Mouse (Mus musculus) kidney, embryonic 14.5 days (tissue): Measurements from ENCODE around the gene Psmg4. TPM values are rescaled to one million over a fixed set of nuclear protein-coding genes. Genes with fewer than 3 reads are reported as not detected.

Source experiments
- ATAC-seq: fragments of 200-750 bp; cut with Nextera tagmentation; 2 replicates; pipeline ENCODE4 v1.8.0; 2017; ENCODE audit warnings: moderate number of reproducible peaks, mild to moderate bottlenecking, moderate TSS enrichment, moderate library complexity; ENCODE audit not compliant: low FRiP score, low TSS enrichment
- H3K27ac ChIP-seq: fragments of 300-500 bp; sonication (generic); 2 replicates; pipeline ENCODE4 v1.5.1; 2014; ENCODE audit warnings: low read depth, mild to moderate bottlenecking, low read length, moderate library complexity, mixed read lengths
- H3K27me3 ChIP-seq: fragments of 300-500 bp; sonication (generic); 2 replicates; pipeline ENCODE4 v1.6.1; 2014; ENCODE audit warnings: mild to moderate bottlenecking, low read length; ENCODE audit not compliant: control insufficient read depth, insufficient read depth
- H3K36me3 ChIP-seq: fragments of 300-500 bp; sonication (generic); 2 replicates; pipeline ENCODE4 v1.6.1; 2014; ENCODE audit warnings: low read length, mixed read lengths; ENCODE audit not compliant: control insufficient read depth, insufficient read depth
- H3K4me1 ChIP-seq: fragments of 300-500 bp; sonication (generic); 2 replicates; pipeline ENCODE4 v1.6.1; 2014; ENCODE audit warnings: low read length, mixed read lengths; ENCODE audit not compliant: control insufficient read depth, insufficient read depth
- H3K4me2 ChIP-seq: fragments of 300-500 bp; sonication (generic); replicated peaks from 2 replicates; pipeline ENCODE4 v1.6.1; 2014; ENCODE audit warnings: low read depth, mild to moderate bottlenecking, low read length
- H3K4me3 ChIP-seq: fragments of 300-500 bp; sonication (generic); 2 replicates; pipeline ENCODE4 v1.5.1; 2014; ENCODE audit warnings: mild to moderate bottlenecking, low read length
- H3K9ac ChIP-seq: fragments of 300-500 bp; sonication (generic); 2 replicates; pipeline ENCODE4 v1.6.1; 2014; ENCODE audit warnings: low read depth, mild to moderate bottlenecking, low read length, moderate library complexity
- H3K9me3 ChIP-seq: fragments of 300-500 bp; sonication (generic); 2 replicates; pipeline ENCODE4 v1.6.1; 2016; ENCODE audit warnings: low read length; ENCODE audit not compliant: control insufficient read depth
- WGBS: fragments of 180-500 bp; shearing (Covaris S2); extraction: QIAGEN DNeasy Blood & Tissue Kit; methylation state at CpG from one replicate; pipeline ENCODE4 v1.1.7; 2014; 5-methylcytosine and 5-hydroxymethylcytosine counted together
- polyA plus RNA-seq: library from polyadenylated mRNA; unstranded; fragments of >200 nt; fragmentation: Nextera tagmentation; extraction: Ambion mirVana; gene quantifications from 2 replicates; pipeline ENCODE4 v1.2.1, GENCODE M21; 2014

Gene Psmg4
- polyA plus RNA-seq, 1 experiment from 2014 or later, result 84.6 TPM

- Histone ChIP-seq H3K9ac (no peak overlapping the region), H3K4me3 (no peak overlapping the region), H3K27me3 (no peaks in the 10 kb centered on the region), H3K36me3 (no peaks in the 10 kb centered on the region), H3K4me2 (no peak overlapping the region), H3K27ac (no peak overlapping the region), H3K9me3 (no peaks in the 10 kb centered on the region), H3K4me1 (peaks cover 15% of the 10 kb centered on the region; the same call in 1 of the 2 replicates)
- 21% methylated on average over 1 of the region's 1 CpGs for WGBS
- no peak for ATAC-seq
Observed at GRCm38 (mm10) chr13:34226940-34227339, 64.2 kb downstream of the Psmg4 start.

Other genes with a start within 250 kb of the Psmg4 start
- 26.2 and 29.6 TPM in 2 replicates for gene Nqo2, start 198.3 kb upstream of the Psmg4 start, polyA plus RNA-seq
- gene Ripk1, start 160.6 kb upstream of the Psmg4 start, polyA plus RNA-seq, result 9.7 and 20.6 TPM in 2 replicates
- gene Serpinb6a, start 160.2 kb upstream of the Psmg4 start, polyA plus RNA-seq, result 70.9 and 73.3 TPM in 2 replicates
- gene Bphl, start 125.4 kb upstream of the Psmg4 start, polyA plus RNA-seq, result 47.4 and 49.0 TPM in 2 replicates
- gene Tubb2a, start 85.0 kb upstream of the Psmg4 start, polyA plus RNA-seq, result 62.1 and 73.4 TPM in 2 replicates
- gene Tubb2b, start 32.5 kb upstream of the Psmg4 start, polyA plus RNA-seq, result 17.4 and 23.6 TPM in 2 replicates
- 2.3 and 2.8 TPM in 2 replicates for gene Slc22a23, start 182.2 kb downstream of the Psmg4 start, polyA plus RNA-seq